Mouse (Mus musculus): ENCODE measurements around the gene Lhx8.

GRCm38 (mm10) chr3:154372688-154373087, 42.2 kb upstream of the Lhx8 start:
- TF ChIP-seq FLI1 (IDR thresholded peaks at IDR 0.05; ENCODE audit: low read length) = no peak
- no peak for TF ChIP-seq GATA1 (IDR thresholded peaks at IDR 0.05; ENCODE audit: borderline replicate concordance, low read length)
